Mouse (Mus musculus) liver, embryonic 11.5 days (tissue): ENCODE results near the gene Naaladl2. TPM values are rescaled to one million over a fixed set of nuclear protein-coding genes. Genes with fewer than 3 reads are reported as not detected.

ENCODE experiments used
- ATAC-seq: fragments of 200-750 bp; cut with Nextera tagmentation; replicated peaks from 2 replicates; pipeline ENCODE4 v1.8.0; 2017; ENCODE audit warnings: moderate number of reproducible peaks, mild to moderate bottlenecking, moderate TSS enrichment, moderate library complexity; ENCODE audit not compliant: low FRiP score
- DNase-seq: peaks from one replicate; pipeline ENCODE4 v3.0.0-alpha.2; 2017; ENCODE audit warnings: low spot score
- H3K27ac ChIP-seq: fragments of 300-500 bp; sonication (generic); 2 replicates; pipeline ENCODE4 v1.5.1; 2014; ENCODE audit warnings: mild to moderate bottlenecking, low read depth, low read length, control low read depth
- H3K27me3 ChIP-seq: fragments of 300-500 bp; sonication (generic); replicated peaks from 2 replicates; pipeline ENCODE4 v1.6.1; 2014; ENCODE audit warnings: low read length, mixed read lengths; ENCODE audit not compliant: control insufficient read depth, insufficient read depth
- H3K36me3 ChIP-seq: fragments of 300-500 bp; sonication (generic); 2 replicates; pipeline ENCODE4 v1.6.1; 2014; ENCODE audit warnings: mild to moderate bottlenecking, low read length, moderate library complexity, mixed read lengths; ENCODE audit not compliant: control insufficient read depth, insufficient read depth
- H3K4me1 ChIP-seq: fragments of 300-500 bp; sonication (generic); replicated peaks from 2 replicates; pipeline ENCODE4 v1.6.1; 2014; ENCODE audit warnings: low read length, mixed read lengths; ENCODE audit not compliant: control insufficient read depth, insufficient read depth
- H3K4me2 ChIP-seq: fragments of 300-500 bp; sonication (generic); 2 replicates; pipeline ENCODE4 v1.6.1; 2014; ENCODE audit warnings: mild to moderate bottlenecking, control low read depth, moderate library complexity
- H3K4me3 ChIP-seq: fragments of 300-500 bp; sonication (generic); 2 replicates; pipeline ENCODE4 v1.5.1; 2014; ENCODE audit warnings: low read depth, low read length, control low read depth
- H3K9ac ChIP-seq: fragments of 300-500 bp; sonication (generic); 2 replicates; pipeline ENCODE4 v1.6.1; 2014; ENCODE audit warnings: low read depth, low read length, control low read depth
- H3K9me3 ChIP-seq: fragments of 300-500 bp; sonication (generic); 2 replicates; pipeline ENCODE4 v1.6.1; 2016; ENCODE audit warnings: low read length, inconsistent platforms, mixed read lengths; ENCODE audit not compliant: control insufficient read depth
- WGBS: fragments of 180-500 bp; shearing (Covaris S2); extraction: QIAGEN DNeasy Blood & Tissue Kit; methylation state at CpG from one replicate; pipeline ENCODE4 v1.1.7; 2014; 5-methylcytosine and 5-hydroxymethylcytosine counted together
- polyA plus RNA-seq: library from polyadenylated mRNA; unstranded; fragments of >200 nt; fragmentation: Nextera tagmentation; extraction: Ambion mirVana; gene quantifications from 2 replicates; pipeline ENCODE4 v1.2.1, GENCODE M21; 2014

Gene Naaladl2
- polyA plus RNA-seq, 1 experiment from 2014 or later, result 0.22 TPM

DNA sequence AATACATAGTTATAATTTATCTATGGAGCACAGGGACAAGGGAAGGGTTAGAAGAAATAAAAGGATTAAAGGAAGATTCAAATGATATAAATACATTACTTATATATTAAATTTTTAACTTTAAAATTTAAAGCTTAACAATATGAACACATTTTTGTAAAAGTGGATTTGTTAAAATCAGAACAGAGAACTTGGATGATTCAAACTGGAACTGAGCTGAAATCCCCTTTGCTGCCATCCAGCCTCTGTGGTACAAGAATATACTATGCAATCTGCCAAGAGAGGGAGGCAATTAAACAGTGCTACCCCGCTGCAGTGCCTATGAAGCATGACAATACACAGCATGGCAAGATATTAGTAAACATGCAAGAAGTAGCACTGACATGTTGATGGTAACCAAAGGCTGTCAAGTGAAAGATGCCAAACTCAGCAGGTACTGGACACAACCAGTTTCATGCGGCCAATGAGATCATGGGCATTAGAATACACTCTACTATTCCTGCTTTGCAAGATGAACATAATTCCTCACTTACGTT, 238.6 kb downstream of the Naaladl2 start:
- Histone ChIP-seq H3K9ac (no peak overlapping the region), H3K27me3 (no peaks in the 10 kb centered on the region), H3K4me3 (no peak overlapping the region), H3K27ac (no peak overlapping the region), H3K9me3 (no peaks in the 10 kb centered on the region), H3K36me3 (no peaks in the 10 kb centered on the region), H3K4me2 (no peak overlapping the region), H3K4me1 (no peaks in the 10 kb centered on the region)
- ATAC-seq (no peak), DNase-seq (no peak)
- WGBS, result 80% methylated on average over 3 of the region's 3 CpGs

DNA sequence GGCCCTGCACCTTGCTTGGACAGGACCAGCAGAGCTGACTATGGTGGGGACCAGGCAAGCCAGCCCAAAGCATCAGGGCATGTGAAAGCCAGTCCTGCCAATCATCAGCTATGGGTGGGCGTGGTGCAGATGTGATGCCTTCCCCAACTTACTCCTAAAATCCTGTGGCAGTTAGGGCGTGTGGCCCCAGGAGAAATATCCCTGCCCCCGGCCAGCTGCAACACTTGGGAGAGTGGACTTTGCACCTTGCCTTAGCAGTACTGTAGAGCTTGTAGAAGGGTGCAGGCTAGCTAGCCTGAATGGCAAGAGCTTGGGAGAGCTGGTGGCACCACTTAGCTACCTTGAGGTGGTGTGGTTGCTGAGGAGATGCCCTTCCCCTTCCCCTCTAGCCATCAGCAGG, 255.3 kb downstream of the Naaladl2 start:
- H3K4me2 ChIP-seq, result no peak overlapping the region
- no peak for ATAC-seq
- WGBS, result 74% methylated on average over 3 of the region's 3 CpGs

DNA sequence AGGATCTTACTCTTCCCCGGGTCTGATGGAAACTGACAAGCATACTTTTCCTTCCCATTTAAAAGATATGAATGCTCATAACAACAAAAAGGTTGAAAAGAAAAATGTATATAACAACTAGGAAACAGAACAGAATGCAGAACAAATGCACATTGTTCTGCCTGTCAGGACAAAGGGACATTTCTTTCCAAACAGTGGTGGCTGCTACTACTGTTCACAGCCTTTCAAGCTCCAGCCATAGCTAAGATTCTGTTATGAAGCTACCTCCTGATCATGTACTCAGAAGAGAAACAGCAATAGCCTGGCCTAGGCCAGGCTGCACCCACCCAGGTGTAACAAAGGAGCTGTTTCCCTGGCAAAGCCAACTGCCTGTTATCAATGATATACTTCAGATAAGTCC, 271.8 kb downstream of the Naaladl2 start:
- no peak overlapping the region for H3K9ac ChIP-seq
- H3K4me1 ChIP-seq, result no peaks in the 10 kb centered on the region
- H3K27ac ChIP-seq, result no peak overlapping the region
- no peaks in the 10 kb centered on the region for H3K36me3 ChIP-seq
- DNase-seq (no peak), ATAC-seq (no peak)
- no peaks in the 10 kb centered on the region for H3K9me3 ChIP-seq
- WGBS, result 75% methylated on average over 1 of the region's 1 CpGs
- H3K4me2 ChIP-seq, result no peak overlapping the region
- no peak overlapping the region for H3K4me3 ChIP-seq
- no peaks in the 10 kb centered on the region for H3K27me3 ChIP-seq

More for the DNA sequence above, 255.3 kb downstream of the Naaladl2 start:
- H3K27me3 ChIP-seq, result no peaks in the 10 kb centered on the region
- H3K9me3 ChIP-seq, result no peaks in the 10 kb centered on the region
- H3K4me1 ChIP-seq, result no peaks in the 10 kb centered on the region
- no peak overlapping the region for H3K4me3 ChIP-seq
- no peak overlapping the region for H3K9ac ChIP-seq
- no peak for DNase-seq
- H3K36me3 ChIP-seq, result no peaks in the 10 kb centered on the region
- no peak overlapping the region for H3K27ac ChIP-seq

DNA sequence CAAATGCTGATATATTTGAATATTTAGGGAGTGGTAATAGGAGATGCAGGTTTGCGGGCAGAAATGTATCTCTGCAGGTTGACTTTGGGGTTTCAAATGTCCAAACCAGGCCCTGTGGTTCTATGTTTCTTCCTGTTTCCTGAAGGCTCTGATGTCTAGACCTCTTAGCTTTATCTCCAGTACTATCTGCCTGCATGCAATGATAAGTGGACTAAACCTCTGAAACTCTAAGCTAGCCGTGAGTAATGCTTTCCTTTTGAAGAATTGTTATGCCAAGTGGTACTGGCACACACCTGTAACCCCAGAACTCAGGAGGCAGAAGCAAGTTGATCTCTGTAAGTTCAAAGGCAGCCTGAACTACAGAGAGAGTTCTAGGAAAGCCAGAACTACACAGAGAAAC, 291.1 kb downstream of the Naaladl2 start:
- no peak overlapping the region for H3K4me3 ChIP-seq
- no peak overlapping the region for H3K27ac ChIP-seq
- no peaks in the 10 kb centered on the region for H3K4me1 ChIP-seq
- WGBS, result 50% methylated on average over 2 of the region's 2 CpGs
- DNase-seq (no peak), ATAC-seq (no peak)
- H3K36me3 ChIP-seq, result no peaks in the 10 kb centered on the region
- H3K27me3 ChIP-seq, result no peaks in the 10 kb centered on the region
- no peaks in the 10 kb centered on the region for H3K9me3 ChIP-seq
- H3K4me2 ChIP-seq, result no peak overlapping the region
- H3K9ac ChIP-seq, result no peak overlapping the region

DNA sequence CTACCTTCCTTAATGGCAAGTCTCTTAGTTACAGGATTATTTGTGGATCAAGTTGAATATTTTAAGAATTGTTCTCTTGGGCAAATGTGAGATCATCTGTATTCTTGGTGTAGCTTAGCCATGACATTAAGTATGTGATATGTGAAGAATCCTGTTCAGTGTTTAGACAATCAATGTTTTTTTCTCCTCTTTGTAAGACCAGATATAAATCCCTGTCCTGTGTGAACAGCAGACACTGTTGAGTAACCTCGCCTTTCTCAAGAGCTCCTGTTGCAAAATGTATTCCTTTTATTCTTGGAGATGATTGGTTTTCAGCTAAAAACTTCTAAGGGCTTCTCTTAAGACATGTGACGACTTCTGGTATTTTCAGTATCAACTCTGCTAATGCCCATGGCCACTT, 347.3 kb downstream of the Naaladl2 start:
- no peak for DNase-seq

DNA sequence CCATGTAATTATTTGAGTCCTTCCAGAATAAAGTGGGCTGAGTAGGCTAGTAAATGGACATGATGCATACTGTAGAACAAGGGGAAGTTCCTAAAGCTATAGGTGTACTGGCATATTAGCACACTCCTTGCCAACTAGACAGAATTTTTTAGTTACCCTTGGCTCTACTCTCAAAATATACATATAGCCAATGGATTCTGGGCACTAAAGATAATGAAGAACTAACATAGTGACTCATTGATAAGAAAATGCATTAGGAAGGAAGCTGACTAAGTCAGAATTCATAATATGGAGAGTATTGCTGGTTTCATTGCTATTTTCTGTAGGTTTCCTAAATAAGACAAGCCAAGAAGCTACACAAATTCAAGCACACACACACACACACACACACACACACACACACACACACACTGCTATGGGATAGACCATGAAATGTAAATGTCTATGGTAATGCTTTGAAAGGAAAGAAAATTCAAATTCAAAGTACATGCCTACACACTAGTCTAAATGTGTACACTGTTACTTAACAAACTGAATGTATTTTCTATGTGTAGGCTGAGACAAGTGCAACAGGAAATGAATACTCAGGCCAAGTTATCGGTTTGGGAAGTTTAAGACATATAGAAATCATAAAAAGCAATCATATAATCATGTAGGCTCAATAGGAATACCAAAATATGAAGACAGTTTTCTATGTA, 356.5 kb downstream of the Naaladl2 start:
- H3K36me3 ChIP-seq, result no peaks in the 10 kb centered on the region
- no peaks in the 10 kb centered on the region for H3K27me3 ChIP-seq
- H3K9me3 ChIP-seq, result no peaks in the 10 kb centered on the region
- H3K4me1 ChIP-seq, result no peaks in the 10 kb centered on the region
- no peak overlapping the region for H3K4me2 ChIP-seq
- H3K4me3 ChIP-seq, result no peak overlapping the region
- WGBS, result 69% methylated on average over 1 of the region's 1 CpGs
- DNase-seq (no peak), ATAC-seq (no peak)
- H3K27ac ChIP-seq, result no peak overlapping the region
- H3K9ac ChIP-seq, result no peak overlapping the region

More for the DNA sequence above, 347.3 kb downstream of the Naaladl2 start:
- 73% methylated on average over 2 of the region's 2 CpGs for WGBS
- no peaks in the 10 kb centered on the region for H3K36me3 ChIP-seq
- no peaks in the 10 kb centered on the region for H3K9me3 ChIP-seq
- H3K27ac ChIP-seq, result no peak overlapping the region
- no peak overlapping the region for H3K4me3 ChIP-seq
- H3K9ac ChIP-seq, result no peak overlapping the region
- no peaks in the 10 kb centered on the region for H3K27me3 ChIP-seq
- ATAC-seq, result no peak
- no peak overlapping the region for H3K4me2 ChIP-seq
- H3K4me1 ChIP-seq, result no peaks in the 10 kb centered on the region

DNA sequence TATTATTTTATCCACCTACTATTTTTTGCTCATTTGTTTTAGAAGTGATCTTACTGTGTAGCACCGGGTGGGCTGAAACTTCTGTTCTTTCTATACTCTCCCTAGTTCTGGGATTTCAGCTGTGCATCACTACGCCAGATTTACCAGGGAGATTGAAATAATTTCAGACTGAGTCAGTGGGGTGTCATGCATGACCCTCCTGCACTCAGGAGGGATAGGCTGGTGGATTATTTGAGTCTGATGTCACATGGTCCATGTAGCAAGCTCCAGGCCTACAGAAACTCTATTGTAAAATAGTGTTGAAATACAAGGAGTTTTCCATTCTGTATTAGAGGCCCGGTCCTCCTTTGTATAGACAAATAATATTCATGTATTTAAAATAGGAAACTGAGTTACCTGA, 360.0 kb downstream of the Naaladl2 start:
- no peaks in the 10 kb centered on the region for H3K9me3 ChIP-seq
- no peaks in the 10 kb centered on the region for H3K27me3 ChIP-seq
- no peak overlapping the region for H3K27ac ChIP-seq
- no peak for DNase-seq
- ATAC-seq, result no peak
- no peak overlapping the region for H3K9ac ChIP-seq
- no peak overlapping the region for H3K4me3 ChIP-seq
- H3K36me3 ChIP-seq, result no peaks in the 10 kb centered on the region
- no peak overlapping the region for H3K4me2 ChIP-seq
- WGBS, result 85% methylated on average over 3 of the region's 3 CpGs
- no peaks in the 10 kb centered on the region for H3K4me1 ChIP-seq

DNA sequence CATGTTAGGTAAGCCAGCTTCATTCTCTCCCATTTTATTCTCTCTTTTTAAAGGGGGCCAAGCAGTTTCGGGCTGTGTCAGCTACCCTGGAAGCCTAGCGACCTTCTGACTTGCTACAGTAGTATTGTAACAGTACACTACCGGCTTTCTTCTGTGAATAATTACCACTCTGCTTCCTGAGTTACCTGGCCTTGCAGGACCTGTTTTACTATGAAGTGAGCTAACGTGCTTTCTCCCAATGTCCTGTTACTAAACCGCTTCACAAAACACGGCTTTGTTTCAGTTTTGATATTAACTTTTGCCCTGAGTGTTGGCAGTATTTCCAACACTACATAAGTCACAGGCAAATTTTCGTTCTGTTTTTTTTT, 360.6 kb downstream of the Naaladl2 start:
- Histone ChIP-seq H3K4me2 (peak overlapping the region; percentile 40), H3K27ac (no peak overlapping the region), H3K36me3 (no peaks in the 10 kb centered on the region)

DNA sequence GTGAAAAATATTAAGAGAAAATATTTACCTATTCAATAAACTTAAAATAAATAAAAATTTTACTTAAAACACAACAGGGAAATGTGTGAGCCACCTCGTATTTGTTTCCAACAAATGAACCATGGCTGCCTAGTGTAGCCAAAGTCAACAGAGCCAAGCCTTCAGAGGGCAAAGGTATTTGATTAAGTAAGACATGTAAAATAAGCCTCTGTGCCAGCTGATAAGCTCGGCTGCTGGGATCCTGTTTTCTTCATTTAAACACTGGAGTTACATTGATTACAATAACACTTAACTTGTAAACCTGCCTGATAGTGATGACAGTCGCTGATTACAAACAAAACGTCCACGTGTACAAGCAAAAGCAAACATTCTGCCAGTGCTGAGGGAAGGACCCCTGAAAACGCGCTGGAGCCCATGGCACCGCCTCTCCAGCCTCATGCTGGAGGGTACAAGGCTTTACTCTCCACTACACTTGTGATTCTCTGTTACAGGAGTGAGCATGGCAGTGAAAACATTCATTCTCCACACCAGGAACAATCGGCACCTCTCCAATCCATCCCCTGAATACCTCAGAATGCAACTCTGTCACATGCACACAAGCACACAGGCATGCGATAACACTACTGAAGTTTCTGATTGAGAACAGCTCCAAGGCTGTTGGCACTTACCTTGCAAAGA, 361.1 kb downstream of the Naaladl2 start:
- H3K9me3 ChIP-seq, result no peaks in the 10 kb centered on the region
- no peak for DNase-seq
- no peaks in the 10 kb centered on the region for H3K36me3 ChIP-seq
- no peak overlapping the region for H3K27ac ChIP-seq
- H3K4me1 ChIP-seq, result no peaks in the 10 kb centered on the region
- no peak; the same call in 1 of the 2 replicates for ATAC-seq
- H3K4me2 ChIP-seq, result peak overlapping the region; percentile 40
- WGBS, result 49% methylated on average over 10 of the region's 10 CpGs
- no peak overlapping the region for H3K4me3 ChIP-seq
- no peaks in the 10 kb centered on the region for H3K27me3 ChIP-seq
- no peak overlapping the region for H3K9ac ChIP-seq

More for the DNA sequence above, 360.6 kb downstream of the Naaladl2 start:
- no peak overlapping the region for H3K4me3 ChIP-seq
- WGBS, result 64% methylated on average over 7 of the region's 7 CpGs
- ATAC-seq, result no peak; the same call in 1 of the 2 replicates
- DNase-seq, result no peak
- no peaks in the 10 kb centered on the region for H3K27me3 ChIP-seq
- no peak overlapping the region for H3K9ac ChIP-seq
- no peaks in the 10 kb centered on the region for H3K9me3 ChIP-seq
- no peaks in the 10 kb centered on the region for H3K4me1 ChIP-seq
